Mouse (Mus musculus): ENCODE data around the gene Trabd. TPM values are rescaled to one million over a fixed set of nuclear protein-coding genes. Genes with fewer than 3 reads are reported as not detected.

Trabd gene
- polyA plus RNA-seq, 1 experiment from 2014 or later, result 48.6 TPM

GRCm38 (mm10) chr15:89104425-89104824, 29.5 kb downstream of the Trabd start:
- Histone ChIP-seq H3K9ac (replicated peaks) (no peak overlapping the region), H3K4me2 (no peak overlapping the region), H3K27ac (no peak overlapping the region), H3K36me3 (peaks cover 100% of the 10 kb centered on the region), H3K27me3 (no peaks in the 10 kb centered on the region), H3K4me3 (replicated peaks) (no peak overlapping the region), H3K4me1 (replicated peaks) (no peaks in the 10 kb centered on the region), H3K9me3 (no peaks in the 10 kb centered on the region)
- ATAC-seq (ENCODE audit: insufficient number of reproducible peaks, insufficient read depth, low FRiP score, low TSS enrichment, low read depth), result no peak
- 98% methylated on average over 8 of the region's 8 CpGs for WGBS

GRCm38 (mm10) chr15:89106073-89106472, 31.1 kb downstream of the Trabd start:
- Histone ChIP-seq H3K4me1 (replicated peaks) (no peaks in the 10 kb centered on the region), H3K9me3 (no peaks in the 10 kb centered on the region), H3K27me3 (no peaks in the 10 kb centered on the region), H3K9ac (replicated peaks) (no peak overlapping the region), H3K27ac (no peak overlapping the region), H3K4me2 (no peak overlapping the region), H3K4me3 (replicated peaks) (no peak overlapping the region), H3K36me3 (peaks cover 100% of the 10 kb centered on the region)
- WGBS, result 90% methylated on average over 13 of the region's 13 CpGs
- no peak for ATAC-seq (ENCODE audit: insufficient number of reproducible peaks, insufficient read depth, low FRiP score, low TSS enrichment, low read depth)

- Histone ChIP-seq H3K36me3 (peaks cover 100% of the 10 kb centered on the region), H3K4me1 (replicated peaks) (no peaks in the 10 kb centered on the region), H3K27ac (no peak overlapping the region), H3K4me2 (no peak overlapping the region), H3K4me3 (replicated peaks) (no peak overlapping the region), H3K9ac (replicated peaks) (no peak overlapping the region), H3K27me3 (no peaks in the 10 kb centered on the region), H3K9me3 (no peaks in the 10 kb centered on the region)
- no peak for ATAC-seq (ENCODE audit: insufficient number of reproducible peaks, insufficient read depth, low FRiP score, low TSS enrichment, low read depth)
- WGBS, result 92% methylated on average over 1 of the region's 1 CpGs
These were observed 32.1 kb downstream of the Trabd start for GRCm38 (mm10) chr15:89106976-89107375.

- Histone ChIP-seq H3K4me2 (no peak overlapping the region), H3K4me3 (replicated peaks) (no peak overlapping the region), H3K4me1 (replicated peaks) (no peaks in the 10 kb centered on the region), H3K9ac (replicated peaks) (no peak overlapping the region), H3K9me3 (no peaks in the 10 kb centered on the region), H3K27ac (no peak overlapping the region), H3K36me3 (peaks cover 94% of the 10 kb centered on the region), H3K27me3 (no peaks in the 10 kb centered on the region)
- ATAC-seq (ENCODE audit: insufficient number of reproducible peaks, insufficient read depth, low FRiP score, low TSS enrichment, low read depth), result no peak
- WGBS, result 88% methylated on average over 9 of the region's 9 CpGs
These were observed 35.2 kb downstream of the Trabd start for GRCm38 (mm10) chr15:89110147-89110546.

- H3K27me3 ChIP-seq, result no peaks in the 10 kb centered on the region
- H3K9ac ChIP-seq (replicated peaks), result no peak overlapping the region
- peaks cover 26% of the 10 kb centered on the region for H3K4me1 ChIP-seq (replicated peaks)
- H3K27ac ChIP-seq, result no peak overlapping the region
- no peak overlapping the region for H3K4me2 ChIP-seq
- no peaks in the 10 kb centered on the region for H3K9me3 ChIP-seq
- no peak overlapping the region for H3K4me3 ChIP-seq (replicated peaks)
- H3K36me3 ChIP-seq, result peaks cover 71% of the 10 kb centered on the region
- ATAC-seq (ENCODE audit: insufficient number of reproducible peaks, insufficient read depth, low FRiP score, low TSS enrichment, low read depth), result no peak
These were observed 43.1 kb downstream of the Trabd start for GRCm38 (mm10) chr15:89118007-89118406.

GRCm38 (mm10) chr15:89122649-89123366, 47.9 kb downstream of the Trabd start, which contains the start of gene Tubgcp6:
Gene Tubgcp6, minus strand, starts transcription at chr15:89123112.
- Histone ChIP-seq H3K4me2 (peak within 1 kb of the TSS; percentile 96), H3K9me3 (no peaks in the 10 kb centered on the region), H3K36me3 (peaks cover 28% of the 10 kb centered on the region), H3K27me3 (no peaks in the 10 kb centered on the region), H3K4me1 (replicated peaks) (peaks cover 40% of the 10 kb centered on the region), H3K27ac (peak within 1 kb of the TSS; percentile 81), H3K4me3 (replicated peaks) (peak within 1 kb of the TSS; percentile 79), H3K9ac (replicated peaks) (peak within 1 kb of the TSS; percentile 72)
- WGBS, result under 1% methylated on average over 47 of the region's 47 CpGs
- ATAC-seq (ENCODE audit: insufficient number of reproducible peaks, insufficient read depth, low FRiP score, low TSS enrichment, low read depth), result peak; percentile 54

- ATAC-seq (ENCODE audit: insufficient number of reproducible peaks, insufficient read depth, low FRiP score, low TSS enrichment, low read depth), result no peak
- peak overlapping the region; percentile 79 for H3K4me3 ChIP-seq (replicated peaks)
- H3K4me1 ChIP-seq (replicated peaks), result peaks cover 44% of the 10 kb centered on the region
- no peaks in the 10 kb centered on the region for H3K27me3 ChIP-seq
- peak overlapping the region; percentile 96 for H3K4me2 ChIP-seq
- peak overlapping the region; percentile 72 for H3K9ac ChIP-seq (replicated peaks)
- WGBS, result 30% methylated on average over 11 of the region's 11 CpGs
- no peaks in the 10 kb centered on the region for H3K9me3 ChIP-seq
- peak overlapping the region; percentile 81 for H3K27ac ChIP-seq
- H3K36me3 ChIP-seq, result peaks cover 20% of the 10 kb centered on the region
These were observed 48.7 kb downstream of the Trabd start for GRCm38 (mm10) chr15:89123595-89123994.

- Histone ChIP-seq H3K9me3 (no peaks in the 10 kb centered on the region), H3K9ac (replicated peaks) (no peak overlapping the region), H3K4me1 (replicated peaks) (peaks cover 48% of the 10 kb centered on the region), H3K36me3 (peaks cover 15% of the 10 kb centered on the region), H3K4me2 (no peak overlapping the region), H3K27ac (no peak overlapping the region), H3K27me3 (no peaks in the 10 kb centered on the region), H3K4me3 (replicated peaks) (no peak overlapping the region)
- ATAC-seq (ENCODE audit: insufficient number of reproducible peaks, insufficient read depth, low FRiP score, low TSS enrichment, low read depth), result no peak
- WGBS, result 89% methylated on average over 3 of the region's 3 CpGs
These were observed 49.4 kb downstream of the Trabd start for GRCm38 (mm10) chr15:89124312-89124711.

GRCm38 (mm10) chr15:89125351-89125750, 50.4 kb downstream of the Trabd start:
- 90% methylated on average over 9 of the region's 9 CpGs for WGBS
- H3K4me1 ChIP-seq (replicated peaks), result peaks cover 44% of the 10 kb centered on the region

GRCm38 (mm10) chr15:89126622-89127021, 51.7 kb downstream of the Trabd start:
- Histone ChIP-seq H3K9me3 (no peaks in the 10 kb centered on the region), H3K9ac (replicated peaks) (no peak overlapping the region), H3K4me1 (replicated peaks) (peaks cover 31% of the 10 kb centered on the region), H3K36me3 (0 out of 2 replicates have a peak, but pooled peaks cover 2% of the 10 kb centered on the region), H3K4me3 (replicated peaks) (no peak overlapping the region), H3K27me3 (no peaks in the 10 kb centered on the region), H3K27ac (no peak overlapping the region), H3K4me2 (no peak overlapping the region)
- no peak for ATAC-seq (ENCODE audit: insufficient number of reproducible peaks, insufficient read depth, low FRiP score, low TSS enrichment, low read depth)
- 87% methylated on average over 8 of the region's 8 CpGs for WGBS

More at GRCm38 (mm10) chr15:89125351-89125750, 50.4 kb downstream of the Trabd start:
- Histone ChIP-seq H3K9ac (replicated peaks) (no peak overlapping the region), H3K27ac (no peak overlapping the region), H3K36me3 (peaks cover 5% of the 10 kb centered on the region), H3K27me3 (no peaks in the 10 kb centered on the region), H3K4me3 (replicated peaks) (no peak overlapping the region), H3K4me2 (no peak overlapping the region), H3K9me3 (no peaks in the 10 kb centered on the region)
- no peak for ATAC-seq (ENCODE audit: insufficient number of reproducible peaks, insufficient read depth, low FRiP score, low TSS enrichment, low read depth)

- H3K4me3 ChIP-seq (replicated peaks), result peak overlapping the region; percentile 58; the same call in 1 of the 2 replicates
- no peak for ATAC-seq (ENCODE audit: insufficient number of reproducible peaks, insufficient read depth, low FRiP score, low TSS enrichment, low read depth)
- peak overlapping the region; percentile 76 for H3K4me2 ChIP-seq
- peaks cover 23% of the 10 kb centered on the region for H3K4me1 ChIP-seq (replicated peaks)
- H3K36me3 ChIP-seq, result 0 out of 2 replicates have a peak, but pooled peaks cover 2% of the 10 kb centered on the region
- 86% methylated on average over 8 of the region's 8 CpGs for WGBS
- peak overlapping the region; percentile 66 for H3K9ac ChIP-seq (replicated peaks)
- H3K27me3 ChIP-seq, result no peaks in the 10 kb centered on the region
- H3K27ac ChIP-seq, result no peak overlapping the region
- no peaks in the 10 kb centered on the region for H3K9me3 ChIP-seq
These were observed 52.5 kb downstream of the Trabd start for GRCm38 (mm10) chr15:89127364-89127940.
